Mouse (Mus musculus): ENCODE data around the gene Rnf223. TPM values are rescaled to one million over a fixed set of nuclear protein-coding genes. Genes with fewer than 3 reads are reported as not detected.
A peak's percentile ranks its signal among the peaks of the same experiment; 100 is the strongest.

Gene Rnf223
- 0.19 and 0.32 TPM in 2 replicates for polyA plus RNA-seq (2015; fragmentation: Nextera tagmentation; extraction: Ambion mirVana)

DNA sequence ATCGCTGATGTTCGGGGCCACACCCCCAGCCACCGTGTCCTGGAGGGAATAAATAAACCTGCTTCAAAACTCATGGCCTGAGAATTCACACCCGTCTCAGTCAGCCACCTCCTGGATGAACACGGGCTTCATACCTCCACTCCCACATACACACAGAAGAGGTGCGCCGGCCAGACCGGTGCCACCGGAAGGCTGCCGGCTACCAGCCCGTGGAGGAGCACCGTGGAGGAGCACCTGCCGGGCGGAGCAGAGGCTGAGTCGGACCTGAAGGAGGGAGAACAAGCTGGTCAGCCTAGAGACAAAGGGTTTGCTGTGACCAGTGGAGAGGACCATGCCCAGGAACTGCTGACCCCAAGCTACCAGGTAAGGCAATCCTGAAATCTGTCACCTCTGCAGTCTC is at the start of gene Rnf223:
TSS of gene Rnf223 (plus strand) at position 78 of the 400 bp plus-strand sequence.
- Histone ChIP-seq H3K4me3 (ENCODE audit: low read length) (no peak within 1 kb of the TSS), H3K9me3 (ENCODE audit: low read length) (no peaks in the 10 kb centered on the region), H3K4me1 (ENCODE audit: insufficient read depth, low read length) (no peaks in the 10 kb centered on the region), H3K9ac (replicated peaks; ENCODE audit: low read length) (no peak within 1 kb of the TSS), H3K27ac (ENCODE audit: low read length) (no peak within 1 kb of the TSS), H3K27me3 (ENCODE audit: insufficient read depth, low read length) (no peaks in the 10 kb centered on the region), H3K4me2 (replicated peaks; ENCODE audit: low read depth, low read length) (no peak within 1 kb of the TSS), H3K36me3 (ENCODE audit: insufficient read depth, low read length) (peaks cover 14% of the 10 kb centered on the region)
- 54% methylated on average over 15 of the region's 15 CpGs for WGBS
- peak; percentile 44 for ATAC-seq (ENCODE audit: low FRiP score, low TSS enrichment)

DNA sequence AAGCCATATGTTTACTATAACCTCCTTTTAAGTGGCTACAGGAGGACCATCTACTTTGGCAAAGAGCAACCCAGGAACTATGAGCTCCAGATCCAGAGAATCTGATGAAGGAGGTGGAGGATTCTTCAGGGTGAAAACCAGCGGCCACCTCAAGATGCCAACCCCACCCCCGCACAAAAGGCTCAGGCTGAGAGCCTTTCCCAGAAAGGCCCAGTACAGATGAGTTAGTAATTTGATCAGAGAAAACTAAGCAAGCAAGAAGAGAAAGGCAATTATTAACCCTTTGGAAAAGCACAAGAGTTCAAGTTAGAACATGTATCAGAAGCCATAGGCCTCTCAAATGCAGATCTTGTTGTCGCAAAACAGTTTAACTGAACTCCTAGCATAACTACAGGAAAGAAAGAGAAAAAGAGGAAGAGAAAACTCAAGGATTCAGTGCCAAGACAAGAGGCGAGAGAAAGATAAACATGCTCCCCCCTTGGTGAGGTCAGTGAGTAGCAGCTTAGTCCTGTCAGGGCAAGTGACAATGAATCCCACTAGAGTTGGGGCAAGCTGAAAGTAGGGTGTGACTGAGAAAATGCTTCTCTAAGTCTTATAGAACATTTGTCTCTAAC is 47.6 kb upstream of the Rnf223 start:
- H3K9ac ChIP-seq (replicated peaks; ENCODE audit: low read length) = peak overlapping the region; percentile 9
- WGBS = 22% methylated on average over 4 of the region's 4 CpGs
- no peaks in the 10 kb centered on the region for H3K36me3 ChIP-seq (ENCODE audit: insufficient read depth, low read length)
- peak overlapping the region; percentile 93 for H3K27ac ChIP-seq (ENCODE audit: low read length)
- H3K4me3 ChIP-seq (ENCODE audit: low read length) = peak overlapping the region; percentile 31
- H3K4me2 ChIP-seq (replicated peaks; ENCODE audit: low read depth, low read length) = peak overlapping the region; percentile 46
- no peaks in the 10 kb centered on the region for H3K27me3 ChIP-seq (ENCODE audit: insufficient read depth, low read length)
- peak; percentile 36 for ATAC-seq (ENCODE audit: low FRiP score, low TSS enrichment)
- H3K9me3 ChIP-seq (ENCODE audit: low read length) = no peaks in the 10 kb centered on the region
- peaks cover 39% of the 10 kb centered on the region for H3K4me1 ChIP-seq (ENCODE audit: insufficient read depth, low read length)

DNA sequence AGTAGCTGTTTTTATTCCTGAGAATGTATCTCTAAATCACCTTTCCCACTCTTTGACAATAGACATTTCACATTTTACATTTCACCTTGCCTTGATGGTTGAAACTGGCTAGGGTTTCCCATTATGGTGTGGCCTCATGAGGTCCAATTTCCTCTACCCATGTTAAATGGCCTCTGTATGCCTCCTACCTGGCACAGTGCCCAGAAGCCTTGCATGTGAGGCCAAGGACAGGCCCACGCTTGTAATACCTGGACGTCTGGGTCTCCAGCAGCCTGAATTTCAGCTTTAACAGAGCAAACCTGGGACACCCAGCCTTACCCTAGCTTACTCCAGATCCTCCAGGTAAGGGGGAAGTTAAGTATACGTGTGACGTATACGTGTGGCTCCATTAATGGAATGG is 47.0 kb upstream of the Rnf223 start:
- Histone ChIP-seq H3K36me3 (ENCODE audit: insufficient read depth, low read length) (no peaks in the 10 kb centered on the region), H3K9me3 (ENCODE audit: low read length) (no peaks in the 10 kb centered on the region), H3K4me2 (replicated peaks; ENCODE audit: low read depth, low read length) (peak overlapping the region; percentile 46), H3K27me3 (ENCODE audit: insufficient read depth, low read length) (no peaks in the 10 kb centered on the region), H3K4me3 (ENCODE audit: low read length) (peak overlapping the region; percentile 39), H3K4me1 (ENCODE audit: insufficient read depth, low read length) (peaks cover 32% of the 10 kb centered on the region), H3K27ac (ENCODE audit: low read length) (peak overlapping the region; percentile 93), H3K9ac (replicated peaks; ENCODE audit: low read length) (peak overlapping the region; percentile 64)
- 45% methylated on average over 5 of the region's 5 CpGs for WGBS
- peak; percentile 78 for ATAC-seq (ENCODE audit: low FRiP score, low TSS enrichment)

DNA sequence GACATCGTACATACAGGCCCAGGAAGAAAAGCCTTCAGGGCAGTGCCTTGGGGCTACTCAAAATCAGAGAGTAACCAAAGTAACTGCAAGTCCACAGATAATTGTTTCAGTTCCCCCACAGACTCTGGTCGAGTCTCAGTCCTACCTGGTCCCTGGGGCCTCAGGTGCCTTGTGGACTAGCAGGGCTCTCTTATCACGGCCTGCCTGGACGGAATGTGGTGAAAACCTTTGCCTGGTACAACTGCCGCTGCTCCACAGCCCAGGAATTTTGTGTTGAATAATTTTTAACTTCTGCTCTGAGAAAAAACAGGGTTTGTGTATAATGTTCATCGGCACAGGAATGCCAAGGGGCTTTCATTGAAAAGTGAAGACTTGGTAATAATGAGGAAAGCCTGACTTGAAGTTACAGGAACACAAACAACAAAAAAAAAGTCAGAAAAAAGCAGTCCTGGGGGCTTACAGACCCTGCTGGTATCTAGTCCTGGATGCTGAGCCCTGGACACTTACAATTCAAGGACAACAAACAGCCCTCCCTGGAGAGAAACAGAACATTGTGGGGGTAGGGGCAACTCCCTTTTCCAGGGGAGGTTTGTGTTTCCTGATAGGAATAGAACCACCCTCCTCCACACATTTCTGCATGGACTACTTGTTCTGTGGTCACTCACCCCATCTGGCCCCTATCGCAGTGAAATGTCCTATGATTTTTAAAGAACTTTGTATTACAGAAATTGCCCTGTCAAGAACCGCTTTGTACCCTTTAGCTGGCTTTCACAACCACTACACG is 46.0 kb upstream of the Rnf223 start:
- ATAC-seq (ENCODE audit: low FRiP score, low TSS enrichment) = peak; percentile 64
- peak overlapping the region; percentile 39 for H3K4me3 ChIP-seq (ENCODE audit: low read length)
- no peaks in the 10 kb centered on the region for H3K36me3 ChIP-seq (ENCODE audit: insufficient read depth, low read length)
- H3K9ac ChIP-seq (replicated peaks; ENCODE audit: low read length) = peak overlapping the region; percentile 64
- no peaks in the 10 kb centered on the region for H3K27me3 ChIP-seq (ENCODE audit: insufficient read depth, low read length)
- WGBS = 52% methylated on average over 9 of the region's 9 CpGs
- no peaks in the 10 kb centered on the region for H3K9me3 ChIP-seq (ENCODE audit: low read length)
- H3K4me1 ChIP-seq (ENCODE audit: insufficient read depth, low read length) = peaks cover 32% of the 10 kb centered on the region
- peak overlapping the region; percentile 93 for H3K27ac ChIP-seq (ENCODE audit: low read length)
- peak overlapping the region; percentile 46 for H3K4me2 ChIP-seq (replicated peaks; ENCODE audit: low read depth, low read length)

DNA sequence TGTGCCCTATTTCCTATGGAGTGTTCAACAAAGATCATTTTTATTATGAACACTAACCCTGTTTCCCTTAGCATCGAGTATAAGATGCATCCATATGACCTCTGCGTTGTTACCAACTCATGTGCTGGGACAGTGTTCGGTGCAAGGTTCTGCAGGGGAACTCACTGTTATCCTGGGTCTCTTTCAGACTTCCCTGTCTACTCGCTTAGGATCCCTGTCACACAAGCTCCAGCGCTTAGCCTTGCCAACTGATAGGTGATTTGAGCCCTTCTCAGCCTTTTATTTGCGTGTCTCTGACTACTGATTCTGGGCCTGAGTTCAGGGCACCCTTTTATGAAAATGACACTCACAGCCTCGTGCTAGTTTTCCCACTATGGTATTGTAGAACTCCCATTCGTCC is 45.1 kb upstream of the Rnf223 start:
- Histone ChIP-seq H3K27ac (ENCODE audit: low read length) (peak overlapping the region; percentile 93), H3K9ac (replicated peaks; ENCODE audit: low read length) (0 out of 2 replicates have a peak overlapping the region, but pooled peaks have one; percentile 27), H3K9me3 (ENCODE audit: low read length) (no peaks in the 10 kb centered on the region), H3K36me3 (ENCODE audit: insufficient read depth, low read length) (no peaks in the 10 kb centered on the region), H3K4me3 (ENCODE audit: low read length) (no peak overlapping the region), H3K4me1 (ENCODE audit: insufficient read depth, low read length) (peaks cover 32% of the 10 kb centered on the region), H3K27me3 (ENCODE audit: insufficient read depth, low read length) (no peaks in the 10 kb centered on the region), H3K4me2 (replicated peaks; ENCODE audit: low read depth, low read length) (no peak overlapping the region)
- WGBS = 85% methylated on average over 8 of the region's 8 CpGs
- ATAC-seq (ENCODE audit: low FRiP score, low TSS enrichment) = no peak

DNA sequence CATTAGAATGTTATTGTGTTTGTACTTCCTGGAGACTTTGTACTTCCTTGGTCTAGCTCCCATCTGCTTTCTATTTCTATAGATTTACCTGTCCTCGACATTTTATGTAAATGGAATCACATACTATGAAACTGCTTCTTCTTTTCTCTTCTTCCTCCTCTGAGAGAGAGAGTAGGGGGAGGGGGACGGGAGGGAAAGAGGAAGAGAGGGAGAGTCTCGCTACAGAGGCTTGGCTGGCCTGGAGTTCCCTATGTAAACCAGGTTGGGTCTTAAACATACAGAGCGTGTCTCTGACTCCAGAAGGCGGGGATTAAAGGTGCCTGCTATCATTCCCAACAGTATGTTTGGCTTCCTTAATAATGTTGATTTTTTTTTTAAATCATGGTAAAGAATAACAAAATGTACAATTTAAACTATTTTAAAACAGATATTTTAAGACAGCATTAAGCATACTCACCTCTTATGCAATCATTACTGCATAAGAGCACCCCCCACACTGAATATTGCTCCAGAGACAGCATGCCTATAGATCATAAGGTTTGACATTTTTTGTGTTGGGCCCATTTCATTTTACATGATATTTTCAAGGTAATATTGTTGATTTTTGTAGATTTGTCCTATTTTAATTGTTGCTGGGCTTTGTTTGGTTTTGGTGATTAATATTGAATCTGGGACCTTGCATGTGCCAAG is 42.8 kb upstream of the Rnf223 start:
- peaks cover 33% of the 10 kb centered on the region for H3K4me1 ChIP-seq (ENCODE audit: insufficient read depth, low read length)
- H3K4me2 ChIP-seq (replicated peaks; ENCODE audit: low read depth, low read length) = no peak overlapping the region
- no peak overlapping the region for H3K27ac ChIP-seq (ENCODE audit: low read length)
- ATAC-seq (ENCODE audit: low FRiP score, low TSS enrichment) = no peak
- H3K4me3 ChIP-seq (ENCODE audit: low read length) = no peak overlapping the region
- WGBS = 40% methylated on average over 5 of the region's 5 CpGs
- H3K9ac ChIP-seq (replicated peaks; ENCODE audit: low read length) = no peak overlapping the region
- H3K27me3 ChIP-seq (ENCODE audit: insufficient read depth, low read length) = no peaks in the 10 kb centered on the region
- H3K9me3 ChIP-seq (ENCODE audit: low read length) = no peaks in the 10 kb centered on the region
- H3K36me3 ChIP-seq (ENCODE audit: insufficient read depth, low read length) = no peaks in the 10 kb centered on the region

DNA sequence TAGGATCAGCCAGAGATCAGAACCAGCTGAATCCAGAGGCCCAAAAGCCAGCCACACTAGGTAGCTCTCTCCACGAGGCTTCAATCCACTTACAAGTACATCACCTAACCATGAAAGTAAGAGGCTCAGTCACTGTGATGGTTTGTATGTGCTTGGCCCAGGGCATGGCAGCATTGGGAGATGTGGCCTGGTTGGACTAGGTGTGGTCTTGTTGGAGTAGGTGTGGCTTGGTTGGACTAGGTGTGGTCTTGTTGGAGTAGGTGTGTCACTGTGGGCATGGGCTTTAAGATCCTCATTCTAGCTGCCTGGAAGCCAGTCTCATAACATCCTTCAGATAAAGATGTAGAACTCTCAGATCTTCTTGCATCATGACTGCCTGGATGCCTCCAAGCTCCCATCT is 39.1 kb upstream of the Rnf223 start:
- no peaks in the 10 kb centered on the region for H3K36me3 ChIP-seq (ENCODE audit: insufficient read depth, low read length)
- H3K27me3 ChIP-seq (ENCODE audit: insufficient read depth, low read length) = no peaks in the 10 kb centered on the region
- 69% methylated on average over 1 of the region's 1 CpGs for WGBS
- peaks cover 3% of the 10 kb centered on the region; the same call in 1 of the 2 replicates for H3K4me1 ChIP-seq (ENCODE audit: insufficient read depth, low read length)
- H3K4me2 ChIP-seq (replicated peaks; ENCODE audit: low read depth, low read length) = no peak overlapping the region
- ATAC-seq (ENCODE audit: low FRiP score, low TSS enrichment) = no peak
- H3K9me3 ChIP-seq (ENCODE audit: low read length) = no peaks in the 10 kb centered on the region
- H3K27ac ChIP-seq (ENCODE audit: low read length) = no peak overlapping the region
- H3K9ac ChIP-seq (replicated peaks; ENCODE audit: low read length) = no peak overlapping the region
- no peak overlapping the region for H3K4me3 ChIP-seq (ENCODE audit: low read length)

DNA sequence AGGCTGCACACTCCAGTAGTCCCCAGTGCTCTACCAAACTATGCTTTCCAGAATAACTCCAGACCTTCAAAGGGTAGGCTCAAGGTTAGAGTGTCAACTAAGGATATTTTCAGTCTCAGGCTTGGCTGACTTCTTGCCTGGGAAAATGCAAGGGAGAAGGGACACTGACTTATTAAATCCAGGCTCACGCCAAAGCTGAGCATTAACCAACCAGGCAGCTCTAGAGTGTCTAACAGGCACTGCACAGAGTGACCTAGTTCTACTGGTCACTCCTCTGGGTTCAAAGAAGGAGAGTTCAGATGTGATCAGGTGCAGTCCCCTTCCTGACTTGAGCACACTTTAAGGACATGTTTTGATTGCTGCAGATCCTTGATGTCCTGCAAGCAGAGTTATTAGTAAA is 37.5 kb upstream of the Rnf223 start:
- Histone ChIP-seq H3K9me3 (ENCODE audit: low read length) (no peaks in the 10 kb centered on the region), H3K36me3 (ENCODE audit: insufficient read depth, low read length) (no peaks in the 10 kb centered on the region), H3K27ac (ENCODE audit: low read length) (peak overlapping the region; percentile 40; the same call in 1 of the 2 replicates), H3K4me2 (replicated peaks; ENCODE audit: low read depth, low read length) (no peak overlapping the region), H3K4me3 (ENCODE audit: low read length) (no peak overlapping the region), H3K9ac (replicated peaks; ENCODE audit: low read length) (no peak overlapping the region), H3K4me1 (ENCODE audit: insufficient read depth, low read length) (peaks cover 3% of the 10 kb centered on the region; the same call in 1 of the 2 replicates), H3K27me3 (ENCODE audit: insufficient read depth, low read length) (no peaks in the 10 kb centered on the region)
- 0 out of 2 replicates have a peak, but pooled peaks have one; percentile 31 for ATAC-seq (ENCODE audit: low FRiP score, low TSS enrichment)
- 63% methylated on average over 1 of the region's 1 CpGs for WGBS

DNA sequence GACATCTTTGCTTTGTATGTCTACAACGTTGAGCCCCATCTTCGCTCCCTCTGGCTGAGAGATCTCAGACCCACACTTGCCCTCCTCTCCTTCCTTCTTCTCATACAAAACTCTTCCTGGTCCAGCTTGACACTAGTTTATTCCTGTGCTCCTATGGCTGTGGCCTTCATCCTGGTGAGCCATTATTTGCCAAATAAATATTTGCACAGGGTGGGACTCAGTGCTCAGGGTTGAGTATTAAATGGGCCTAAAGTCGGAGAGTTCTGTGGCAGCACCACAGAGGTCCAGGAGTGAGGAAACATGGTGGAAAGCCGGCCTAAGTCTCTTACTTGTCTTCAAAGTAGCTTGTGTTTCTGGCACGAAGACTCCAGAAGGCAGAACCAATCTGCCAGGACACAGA is 36.6 kb upstream of the Rnf223 start:
- no peak for ATAC-seq (ENCODE audit: low FRiP score, low TSS enrichment)
- Histone ChIP-seq H3K36me3 (ENCODE audit: insufficient read depth, low read length) (no peaks in the 10 kb centered on the region), H3K4me1 (ENCODE audit: insufficient read depth, low read length) (peaks cover 3% of the 10 kb centered on the region; the same call in 1 of the 2 replicates), H3K9me3 (ENCODE audit: low read length) (no peaks in the 10 kb centered on the region), H3K4me3 (ENCODE audit: low read length) (no peak overlapping the region), H3K9ac (replicated peaks; ENCODE audit: low read length) (no peak overlapping the region), H3K27me3 (ENCODE audit: insufficient read depth, low read length) (no peaks in the 10 kb centered on the region), H3K27ac (ENCODE audit: low read length) (no peak overlapping the region), H3K4me2 (replicated peaks; ENCODE audit: low read depth, low read length) (no peak overlapping the region)
- WGBS = 83% methylated on average over 5 of the region's 5 CpGs
